Mouse (Mus musculus) heart, postnatal 0 days (tissue): ENCODE data around the gene Fgfr2. TPM values are rescaled to one million over a fixed set of nuclear protein-coding genes. Genes with fewer than 3 reads are reported as not detected.

ENCODE experiments used
- ATAC-seq: fragments of 200-750 bp; cut with Nextera tagmentation; 2 replicates; pipeline ENCODE4 v1.8.0; 2017; ENCODE audit warnings: low read depth, moderate number of reproducible peaks, moderate library complexity; ENCODE audit not compliant: insufficient read depth
- DNase-seq: peaks from one replicate; pipeline ENCODE4 v3.0.0-alpha.2; 2016; ENCODE audit warnings: low spot score
- H3K27ac ChIP-seq: fragments of 300-500 bp; sonication (generic); 2 replicates; pipeline ENCODE4 v1.5.1; 2014; ENCODE audit warnings: low read depth, mild to moderate bottlenecking
- H3K27me3 ChIP-seq: fragments of 300-500 bp; sonication (generic); 2 replicates; pipeline ENCODE4 v1.6.1; 2014; ENCODE audit warnings: low read length, mixed read lengths; ENCODE audit not compliant: control insufficient read depth, insufficient read depth
- H3K36me3 ChIP-seq: fragments of 300-500 bp; sonication (generic); replicated peaks from 2 replicates; pipeline ENCODE4 v1.6.1; 2014; ENCODE audit warnings: low read length, mixed read lengths; ENCODE audit not compliant: control insufficient read depth, insufficient read depth
- H3K4me1 ChIP-seq: fragments of 300-500 bp; sonication (generic); 2 replicates; pipeline ENCODE4 v1.6.1; 2014; ENCODE audit warnings: antibody characterized with exemption; ENCODE audit not compliant: control insufficient read depth, insufficient read depth
- H3K4me2 ChIP-seq: fragments of 300-500 bp; sonication (generic); 2 replicates; pipeline ENCODE4 v1.6.1; 2014; ENCODE audit warnings: low read depth, mild to moderate bottlenecking, low read length, moderate library complexity
- H3K4me3 ChIP-seq: fragments of 300-500 bp; sonication (generic); 2 replicates; pipeline ENCODE4 v1.5.1; 2014; ENCODE audit warnings: low read depth, low read length
- H3K9ac ChIP-seq: fragments of 300-500 bp; sonication (generic); replicated peaks from 2 replicates; pipeline ENCODE4 v1.6.1; 2014; ENCODE audit warnings: low read depth, low read length, mixed read lengths
- H3K9me3 ChIP-seq: fragments of 300-500 bp; sonication (generic); replicated peaks from 2 replicates; pipeline ENCODE4 v1.6.1; 2016; ENCODE audit warnings: low read length; ENCODE audit not compliant: control insufficient read depth
- CTCF ChIP-seq: IDR thresholded peaks from 2 replicates; pipeline ENCODE4 v1.5.1; 2016; ENCODE audit warnings: antibody characterized with exemption, control low read depth, low read depth
- EP300 ChIP-seq: IDR thresholded peaks from 2 replicates; pipeline ENCODE4 v1.6.1; 2016; ENCODE audit warnings: antibody characterized with exemption, low read depth
- WGBS: fragments of 180-500 bp; shearing (Covaris S2); extraction: QIAGEN DNeasy Blood & Tissue Kit; methylation state at CpG from one replicate; pipeline ENCODE4 v1.1.7; 2014; 5-methylcytosine and 5-hydroxymethylcytosine counted together
- polyA plus RNA-seq: library from polyadenylated mRNA; unstranded; fragments of >200 nt; fragmentation: Nextera tagmentation; extraction: Ambion mirVana; gene quantifications from 2 replicates; pipeline ENCODE4 v1.2.1, GENCODE M21; 2015
- total RNA-seq: library from RNA; depleted of rRNA; stranded (reverse); fragments of >200 nt; gene quantifications from 2 replicates; pipeline ENCODE4 v1.2.3, GENCODE M21; 2014; ENCODE audit warnings: low replicate concordance

Gene Fgfr2
- total and polyA plus RNA-seq, 2 experiments from 2014 or later = 3.8 to 11.5 TPM

DNA sequence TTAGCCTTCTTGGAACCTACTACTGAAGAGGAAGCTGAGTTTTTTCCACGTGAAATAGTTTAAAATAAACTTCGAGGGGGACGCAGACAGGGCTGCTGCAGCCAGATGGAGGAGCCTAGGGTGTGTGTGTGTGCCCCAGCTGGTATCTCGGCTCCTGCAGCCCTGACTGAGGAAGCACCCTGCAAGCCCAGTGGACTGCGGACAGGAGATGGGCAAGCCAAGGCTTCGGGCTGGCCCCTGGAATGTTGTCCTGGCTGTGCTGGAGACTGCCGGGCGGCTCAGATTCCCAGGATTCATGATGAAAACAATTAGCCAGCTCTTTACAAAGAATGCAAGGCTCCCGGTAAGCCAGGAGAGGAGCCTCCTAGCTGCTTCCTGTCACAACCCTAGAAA lies 465.1 kb downstream of the Fgfr2 start:
- Histone ChIP-seq H3K9ac (no peak overlapping the region), H3K4me1 (peaks cover 26% of the 10 kb centered on the region), H3K27me3 (no peaks in the 10 kb centered on the region), H3K27ac (peak overlapping the region; percentile 62), H3K4me3 (no peak overlapping the region), H3K36me3 (no peaks in the 10 kb centered on the region), H3K9me3 (no peaks in the 10 kb centered on the region), H3K4me2 (no peak overlapping the region)
- no peak for TF ChIP-seq CTCF
- no peak for TF ChIP-seq EP300
- 14% methylated on average over 9 of the region's 9 CpGs for WGBS
- DNase-seq (no peak), ATAC-seq (no peak)

GRCm38 (mm10) chr7:132657371-132658057 lies 465.6 kb downstream of the Fgfr2 start:
- TF ChIP-seq EP300 (no peak), CTCF (no peak)
- no peak for DNase-seq
- no peak for ATAC-seq
- Histone ChIP-seq H3K4me2 (no peak overlapping the region), H3K27ac (peak overlapping the region; percentile 62), H3K27me3 (no peaks in the 10 kb centered on the region), H3K4me3 (no peak overlapping the region), H3K36me3 (no peaks in the 10 kb centered on the region), H3K9ac (no peak overlapping the region), H3K9me3 (no peaks in the 10 kb centered on the region), H3K4me1 (peaks cover 26% of the 10 kb centered on the region)
- WGBS = 62% methylated on average over 14 of the region's 14 CpGs

DNA sequence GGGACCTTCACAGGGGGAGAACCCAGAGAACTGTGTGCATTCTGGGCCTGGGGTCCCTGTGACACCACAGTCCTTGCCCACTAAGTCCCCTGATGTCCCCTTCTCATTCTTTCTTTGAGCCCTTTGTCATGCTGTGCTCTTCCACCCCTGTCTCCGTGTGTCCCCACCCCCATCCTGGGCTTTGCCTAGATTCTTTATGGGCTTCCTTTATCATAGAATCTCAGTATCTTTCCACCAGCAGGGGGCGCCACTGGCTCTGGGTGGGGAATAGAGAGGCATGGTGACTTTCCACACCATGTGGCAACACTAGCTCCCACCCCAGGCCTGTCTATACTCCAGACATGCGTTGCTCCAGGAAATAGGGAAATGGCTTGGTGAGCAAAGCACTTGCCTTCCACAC lies 466.6 kb downstream of the Fgfr2 start:
- Histone ChIP-seq H3K4me1 (peaks cover 24% of the 10 kb centered on the region), H3K9me3 (no peaks in the 10 kb centered on the region), H3K27ac (peak overlapping the region; percentile 65), H3K9ac (no peak overlapping the region), H3K4me2 (no peak overlapping the region), H3K27me3 (no peaks in the 10 kb centered on the region), H3K36me3 (no peaks in the 10 kb centered on the region), H3K4me3 (no peak overlapping the region)
- ATAC-seq (peak; percentile 73), DNase-seq (peak; percentile 64)
- WGBS = 6% methylated on average over 3 of the region's 3 CpGs
- TF ChIP-seq EP300 (no peak), CTCF (peak; percentile 86)

GRCm38 (mm10) chr7:132656075-132656474 lies 467.1 kb downstream of the Fgfr2 start:
- H3K36me3 ChIP-seq = no peaks in the 10 kb centered on the region
- DNase-seq (peak; percentile 89), ATAC-seq (peak; percentile 66)
- no peaks in the 10 kb centered on the region for H3K9me3 ChIP-seq
- peaks cover 20% of the 10 kb centered on the region for H3K4me1 ChIP-seq
- no peaks in the 10 kb centered on the region for H3K27me3 ChIP-seq
- no peak overlapping the region for H3K4me2 ChIP-seq
- H3K4me3 ChIP-seq = no peak overlapping the region
- TF ChIP-seq CTCF (peak; percentile 95), EP300 (no peak)
- H3K27ac ChIP-seq = peak overlapping the region; percentile 65
- 18% methylated on average over 9 of the region's 9 CpGs for WGBS
- H3K9ac ChIP-seq = no peak overlapping the region

GRCm38 (mm10) chr7:132654412-132654811 lies 468.7 kb downstream of the Fgfr2 start:
- Histone ChIP-seq H3K36me3 (no peaks in the 10 kb centered on the region), H3K27ac (no peak overlapping the region), H3K27me3 (no peaks in the 10 kb centered on the region)

GRCm38 (mm10) chr7:132646514-132646913 lies 476.6 kb downstream of the Fgfr2 start:
- ATAC-seq = no peak
- TF ChIP-seq CTCF (no peak), EP300 (no peak)
- Histone ChIP-seq H3K4me1 (no peaks in the 10 kb centered on the region), H3K9ac (no peak overlapping the region), H3K4me3 (no peak overlapping the region), H3K27me3 (no peaks in the 10 kb centered on the region), H3K36me3 (no peaks in the 10 kb centered on the region), H3K4me2 (no peak overlapping the region), H3K9me3 (no peaks in the 10 kb centered on the region), H3K27ac (no peak overlapping the region)
- no peak for DNase-seq
- 94% methylated on average over 1 of the region's 1 CpGs for WGBS

More at GRCm38 (mm10) chr7:132654412-132654811, 468.7 kb downstream of the Fgfr2 start:
- Histone ChIP-seq H3K4me1 (peaks cover 10% of the 10 kb centered on the region; the same call in 1 of the 2 replicates), H3K9me3 (no peaks in the 10 kb centered on the region), H3K9ac (no peak overlapping the region), H3K4me3 (no peak overlapping the region), H3K4me2 (no peak overlapping the region)
- no peak for TF ChIP-seq CTCF
- no peak for TF ChIP-seq EP300
- 70% methylated on average over 3 of the region's 3 CpGs for WGBS
- DNase-seq = no peak
- ATAC-seq = no peak
